Mouse (Mus musculus): Measurements from ENCODE around the gene Gm10128.
"Not testable (repeated sequence)": the region's sequence is repeated elsewhere in the genome, so short reads cannot be mapped to it uniquely, and the experiment has no call there.

- TF ChIP-seq MAX (IDR thresholded peaks at IDR 0.05; ENCODE audit: low read depth); POLR2A (IDR thresholded peaks at IDR 0.05; ENCODE audit: insufficient read length, low read depth); TCF12 (IDR thresholded peaks at IDR 0.05; ENCODE audit: insufficient read depth, poor library complexity, severe bottlenecking); CEBPB (IDR thresholded peaks at IDR 0.05; ENCODE audit: insufficient read depth, poor library complexity, severe bottlenecking); TCF3 (IDR thresholded peaks at IDR 0.05; ENCODE audit: insufficient read length, low read depth); POLR2AphosphoS2 (IDR thresholded peaks at IDR 0.05; ENCODE audit: insufficient read length, low read depth); USF1 (IDR thresholded peaks at IDR 0.05; ENCODE audit: low read depth); MYOG (IDR thresholded peaks at IDR 0.05; ENCODE audit: control insufficient read depth in 1 of 3, insufficient read depth in 1 of 3, insufficient read length in 2 of 3, low read depth in 2 of 3); SRF (IDR thresholded peaks at IDR 0.05; ENCODE audit: control insufficient read depth, insufficient read length, low read depth); MYOD1 (IDR thresholded peaks at IDR 0.05; ENCODE audit: control insufficient read depth in 1 of 3, insufficient read length in 2 of 3, low read depth in 2 of 3); REST (IDR thresholded peaks at IDR 0.05; ENCODE audit: insufficient read depth, insufficient read length): not testable (repeated sequence)
Measured at GRCm38 (mm10) chr14:7662491-7662890, 18.7 kb upstream of the Gm10128 start.

Data from myocyte (in vitro differentiated cells).